Mouse (Mus musculus) heart, embryonic 16.5 days (tissue): ENCODE measurements around the gene BC053393. TPM values are rescaled to one million over a fixed set of nuclear protein-coding genes. Genes with fewer than 3 reads are reported as not detected.

Experiments used
- ATAC-seq: fragments of 200-750 bp; cut with Nextera tagmentation; replicated peaks from 2 replicates; pipeline ENCODE4 v1.8.0; 2017; ENCODE audit warnings: moderate number of reproducible peaks; ENCODE audit not compliant: insufficient read depth, low FRiP score; ENCODE audit errors: extremely low read depth
- H3K27ac ChIP-seq: fragments of 300-500 bp; sonication (generic); 2 replicates; pipeline ENCODE4 v1.5.1; 2014; ENCODE audit warnings: mild to moderate bottlenecking, low read length, control low read depth, moderate library complexity
- H3K27me3 ChIP-seq: fragments of 300-500 bp; sonication (generic); 2 replicates; pipeline ENCODE4 v1.6.1; 2014; ENCODE audit warnings: low read length, mixed read lengths; ENCODE audit not compliant: control insufficient read depth, insufficient read depth
- H3K36me3 ChIP-seq: fragments of 300-500 bp; sonication (generic); 2 replicates; pipeline ENCODE4 v1.6.1; 2014; ENCODE audit not compliant: control insufficient read depth, insufficient read depth
- H3K4me1 ChIP-seq: fragments of 300-500 bp; sonication (generic); 2 replicates; pipeline ENCODE4 v1.6.1; 2014; ENCODE audit warnings: low read length, mixed read lengths; ENCODE audit not compliant: control insufficient read depth, insufficient read depth
- H3K4me2 ChIP-seq: fragments of 300-500 bp; sonication (generic); 2 replicates; pipeline ENCODE4 v1.6.1; 2014; ENCODE audit warnings: low read depth, mild to moderate bottlenecking, control low read depth, low read length
- H3K4me3 ChIP-seq: fragments of 300-500 bp; sonication (generic); 2 replicates; pipeline ENCODE4 v1.5.1; 2014; ENCODE audit warnings: mild to moderate bottlenecking, control low read depth, low read length
- H3K9ac ChIP-seq: fragments of 300-500 bp; sonication (generic); 2 replicates; pipeline ENCODE4 v1.6.1; 2014; ENCODE audit warnings: low read length, control low read depth
- H3K9me3 ChIP-seq: fragments of 300-500 bp; sonication (generic); replicated peaks from 2 replicates; pipeline ENCODE4 v1.6.1; 2016; ENCODE audit warnings: low read length; ENCODE audit not compliant: control insufficient read depth
- WGBS: fragments of 180-500 bp; shearing (Covaris S2); extraction: QIAGEN DNeasy Blood & Tissue Kit; methylation state at CpG from one replicate; pipeline ENCODE4 v1.1.7; 2014; 5-methylcytosine and 5-hydroxymethylcytosine counted together
- polyA plus RNA-seq: library from polyadenylated mRNA; unstranded; fragments of >200 nt; fragmentation: Nextera tagmentation; extraction: Ambion mirVana; gene quantifications from 2 replicates; pipeline ENCODE4 v1.2.1, GENCODE M21; 2015

Gene BC053393
- polyA plus RNA-seq, 1 experiment from 2014 or later = 0.16 TPM

DNA sequence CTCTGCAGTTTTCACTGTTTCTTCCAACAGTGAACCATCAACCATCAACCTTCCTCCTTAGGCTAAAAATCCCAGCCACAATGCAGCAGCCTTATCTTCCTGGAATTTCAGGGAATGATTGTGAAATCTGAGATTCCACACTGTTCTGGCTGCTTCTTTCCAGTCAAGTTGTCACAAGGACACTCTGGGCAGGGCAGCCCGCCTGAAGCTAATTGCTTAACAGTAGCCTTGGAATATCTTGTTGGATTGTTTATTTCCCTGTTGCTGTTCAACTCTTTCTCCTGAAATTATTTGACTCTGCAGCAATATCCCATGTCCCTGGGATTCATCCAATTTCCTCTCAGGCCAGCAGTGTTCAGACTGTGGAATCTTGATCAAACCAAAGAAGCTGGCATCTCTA lies 6.7 kb upstream of the BC053393 start:
- Histone ChIP-seq H3K4me3 (no peak overlapping the region), H3K27me3 (no peaks in the 10 kb centered on the region), H3K27ac (no peak overlapping the region), H3K4me1 (no peaks in the 10 kb centered on the region), H3K9me3 (no peaks in the 10 kb centered on the region), H3K9ac (no peak overlapping the region), H3K4me2 (no peak overlapping the region), H3K36me3 (no peaks in the 10 kb centered on the region)
- 33% methylated on average over 1 of the region's 1 CpGs for WGBS
- no peak for ATAC-seq

DNA sequence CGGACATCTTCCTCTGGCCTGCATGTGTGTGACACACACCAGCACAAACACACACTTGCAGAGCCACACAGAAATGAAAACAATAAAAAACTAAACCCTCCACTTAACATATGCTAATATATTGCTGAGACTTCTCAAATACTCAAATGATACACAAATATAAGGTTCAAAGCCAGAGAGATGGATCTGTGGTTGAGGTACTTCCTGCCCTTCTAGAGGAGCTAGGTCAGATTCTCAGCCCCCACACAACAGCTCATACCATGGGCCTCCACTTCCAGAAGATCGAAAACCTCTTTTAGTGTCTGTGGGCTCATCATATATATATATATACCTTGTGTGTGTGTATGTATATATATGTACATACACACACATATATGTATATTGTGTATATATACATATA lies 5.4 kb upstream of the BC053393 start:
- no peak overlapping the region for H3K4me3 ChIP-seq
- ATAC-seq = no peak
- H3K27ac ChIP-seq = no peak overlapping the region
- 89% methylated on average over 2 of the region's 2 CpGs for WGBS
- no peak overlapping the region for H3K9ac ChIP-seq
- H3K9me3 ChIP-seq = no peaks in the 10 kb centered on the region
- no peaks in the 10 kb centered on the region for H3K4me1 ChIP-seq
- no peaks in the 10 kb centered on the region for H3K27me3 ChIP-seq
- no peaks in the 10 kb centered on the region for H3K36me3 ChIP-seq
- no peak overlapping the region for H3K4me2 ChIP-seq

DNA sequence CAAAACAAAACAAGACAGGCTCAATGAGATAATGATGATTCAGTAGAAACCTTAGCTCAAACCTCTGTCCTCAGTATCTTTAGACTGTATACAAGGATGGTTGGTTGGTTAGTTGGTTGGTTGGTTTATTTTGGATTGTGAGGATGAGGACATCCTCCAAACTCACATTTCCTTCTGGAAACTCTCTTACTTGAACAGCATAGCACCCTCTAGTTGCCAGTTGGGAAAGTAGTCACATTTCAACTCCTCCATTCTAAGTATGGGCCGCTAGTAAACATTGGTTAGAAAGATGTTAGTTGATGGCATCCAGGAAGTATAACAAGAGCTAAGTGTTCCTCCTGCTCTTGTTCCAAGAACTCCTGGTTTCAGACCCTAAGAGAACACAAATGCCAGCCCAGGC lies 2.2 kb upstream of the BC053393 start:
- peaks cover 3% of the 10 kb centered on the region; the same call in 1 of the 2 replicates for H3K4me1 ChIP-seq
- H3K9me3 ChIP-seq = no peaks in the 10 kb centered on the region
- H3K4me2 ChIP-seq = no peak overlapping the region
- no peak overlapping the region for H3K27ac ChIP-seq
- 86% methylated on average over 1 of the region's 1 CpGs for WGBS
- no peak for ATAC-seq
- H3K36me3 ChIP-seq = no peaks in the 10 kb centered on the region
- H3K9ac ChIP-seq = no peak overlapping the region
- H3K4me3 ChIP-seq = no peak overlapping the region
- no peaks in the 10 kb centered on the region for H3K27me3 ChIP-seq

- WGBS = 44% methylated on average over 5 of the region's 5 CpGs
- no peak overlapping the region for H3K9ac ChIP-seq
- no peaks in the 10 kb centered on the region for H3K27me3 ChIP-seq
- H3K4me2 ChIP-seq = no peak overlapping the region
- H3K9me3 ChIP-seq = no peaks in the 10 kb centered on the region
- no peaks in the 10 kb centered on the region for H3K4me1 ChIP-seq
- no peak overlapping the region for H3K4me3 ChIP-seq
- H3K36me3 ChIP-seq = no peaks in the 10 kb centered on the region
- H3K27ac ChIP-seq = no peak overlapping the region
- no peak for ATAC-seq
Measured at GRCm38 (mm10) chr11:46578771-46579281, 7.5 kb downstream of the BC053393 start.

- Histone ChIP-seq H3K4me3 (no peak overlapping the region), H3K36me3 (no peaks in the 10 kb centered on the region), H3K4me2 (no peak overlapping the region), H3K27me3 (no peaks in the 10 kb centered on the region), H3K27ac (no peak overlapping the region), H3K4me1 (no peaks in the 10 kb centered on the region), H3K9ac (no peak overlapping the region), H3K9me3 (no peaks in the 10 kb centered on the region)
- no peak for ATAC-seq
- WGBS = 75% methylated on average over 3 of the region's 3 CpGs
Measured at GRCm38 (mm10) chr11:46580428-46580827, 9.1 kb downstream of the BC053393 start.

GRCm38 (mm10) chr11:46582741-46583140 lies 11.4 kb downstream of the BC053393 start:
- H3K27ac ChIP-seq = no peak overlapping the region
- ATAC-seq = no peak
- 73% methylated on average over 5 of the region's 5 CpGs for WGBS

DNA sequence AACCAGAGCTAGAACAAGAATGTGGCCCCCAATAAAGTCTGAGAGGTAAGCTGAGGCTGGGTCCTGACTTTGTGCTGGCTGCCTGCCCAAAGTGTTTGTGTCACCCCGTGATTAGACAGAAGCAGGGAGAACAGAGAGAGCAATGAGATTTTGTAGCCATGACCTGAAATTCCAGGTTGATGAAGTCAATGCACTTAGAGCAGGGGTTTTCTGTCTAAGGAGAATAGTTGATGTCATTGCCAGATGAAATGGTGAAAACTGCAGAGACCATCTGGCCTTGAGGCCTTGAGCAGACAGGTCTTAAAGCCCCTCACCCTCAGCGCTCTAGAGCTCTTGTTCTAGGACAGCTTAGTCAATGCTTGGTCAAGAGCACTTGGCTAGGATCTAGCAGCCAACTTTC lies 21.1 kb downstream of the BC053393 start:
- Histone ChIP-seq H3K4me2 (no peak overlapping the region), H3K4me1 (no peaks in the 10 kb centered on the region), H3K9me3 (no peaks in the 10 kb centered on the region), H3K27ac (no peak overlapping the region), H3K9ac (no peak overlapping the region), H3K27me3 (no peaks in the 10 kb centered on the region), H3K4me3 (no peak overlapping the region), H3K36me3 (no peaks in the 10 kb centered on the region)
- no peak for ATAC-seq
- WGBS = 60% methylated on average over 2 of the region's 2 CpGs

More at GRCm38 (mm10) chr11:46582741-46583140, 11.4 kb downstream of the BC053393 start:
- Histone ChIP-seq H3K4me3 (no peak overlapping the region), H3K4me1 (no peaks in the 10 kb centered on the region), H3K9ac (no peak overlapping the region), H3K9me3 (no peaks in the 10 kb centered on the region), H3K27me3 (no peaks in the 10 kb centered on the region), H3K4me2 (no peak overlapping the region), H3K36me3 (no peaks in the 10 kb centered on the region)

DNA sequence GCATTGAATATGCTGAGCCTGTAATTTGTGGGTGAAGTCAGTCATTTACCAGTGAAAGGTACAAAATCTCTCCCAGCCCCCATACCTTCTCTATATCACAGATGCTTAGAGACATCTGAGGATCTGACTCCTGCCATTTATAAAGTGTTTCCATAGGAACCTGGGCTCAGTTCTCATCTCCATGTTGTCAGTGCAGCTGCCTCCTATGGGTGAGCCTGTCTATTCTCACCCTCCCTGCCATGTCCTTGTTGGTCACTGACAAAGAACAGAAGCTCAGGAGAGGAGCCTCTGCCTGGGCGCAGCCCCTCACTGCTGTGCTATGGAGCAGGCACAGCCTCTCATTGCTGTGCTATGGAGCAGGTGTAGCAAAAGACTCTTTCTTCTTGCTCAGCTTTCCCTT lies 48.6 kb downstream of the BC053393 start:
- H3K4me2 ChIP-seq = no peak overlapping the region
- 74% methylated on average over 1 of the region's 1 CpGs for WGBS

DNA sequence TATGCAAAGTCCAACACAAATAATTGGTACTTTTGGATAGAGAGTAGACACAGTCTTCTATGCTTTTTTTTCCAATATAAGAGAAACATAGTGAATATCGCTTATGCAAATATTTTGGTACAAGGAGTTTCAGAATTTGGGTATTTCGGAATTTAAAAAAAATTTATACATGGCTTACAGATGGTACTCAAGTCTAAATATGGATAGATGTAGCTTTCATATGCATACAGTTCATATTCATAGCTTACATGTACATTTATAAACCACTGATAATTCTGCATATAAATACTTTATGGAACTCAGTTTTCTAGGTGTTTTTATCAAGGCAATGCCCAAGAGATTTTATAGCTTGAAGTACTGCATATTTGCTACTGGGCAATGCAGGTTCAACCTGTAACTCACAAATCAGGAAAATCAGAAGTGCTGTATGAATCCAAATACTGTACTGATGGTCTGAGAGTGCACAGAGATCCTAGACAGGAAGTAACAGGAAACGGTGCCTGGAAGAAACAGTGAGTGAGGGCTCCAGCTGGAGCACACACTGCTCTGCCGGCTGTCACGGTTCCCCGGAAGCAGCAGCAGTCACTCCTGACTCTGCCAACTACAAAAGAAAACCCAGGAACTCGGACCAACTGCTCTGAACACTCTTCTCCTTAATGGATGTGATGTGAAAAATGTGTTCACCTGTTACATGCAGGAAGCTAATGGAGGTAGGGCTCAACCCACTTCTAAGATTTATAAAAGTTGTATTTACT lies 49.3 kb downstream of the BC053393 start:
- H3K36me3 ChIP-seq = no peaks in the 10 kb centered on the region
- no peaks in the 10 kb centered on the region for H3K4me1 ChIP-seq
- H3K4me2 ChIP-seq = no peak overlapping the region
- no peaks in the 10 kb centered on the region for H3K27me3 ChIP-seq
- no peak for ATAC-seq
- WGBS = 54% methylated on average over 7 of the region's 7 CpGs
- no peak overlapping the region for H3K27ac ChIP-seq
- H3K4me3 ChIP-seq = no peak overlapping the region
- H3K9ac ChIP-seq = no peak overlapping the region
- H3K9me3 ChIP-seq = no peaks in the 10 kb centered on the region

More for the DNA sequence above, 48.6 kb downstream of the BC053393 start:
- Histone ChIP-seq H3K27ac (no peak overlapping the region), H3K36me3 (no peaks in the 10 kb centered on the region), H3K4me3 (no peak overlapping the region), H3K4me1 (no peaks in the 10 kb centered on the region), H3K9ac (no peak overlapping the region), H3K9me3 (no peaks in the 10 kb centered on the region), H3K27me3 (no peaks in the 10 kb centered on the region)
- ATAC-seq = no peak
